Mouse (Mus musculus) left cerebral cortex, adult 8-10 months (tissue): ENCODE data around the gene Abhd10. TPM values are rescaled to one million over a fixed set of nuclear protein-coding genes. Genes with fewer than 3 reads are reported as not detected.

Experiments
- DNase-seq, 2 experiments: peaks; one replicate each; pipeline ENCODE4 v3.0.0; 2022; ENCODE audit warnings: low spot score in 2 of 2
- total RNA-seq, 4 experiments: library from RNA; stranded (reverse); gene quantifications; 2 replicates each; pipeline ENCODE4 v1.2.4; 2022

Abhd10 gene
- total RNA-seq, 4 experiments from 2014 or later = 18.8 to 25.5 (median 25.4) TPM

GRCm38 (mm10) chr16:45729163-45729562 is 13.6 kb downstream of the Abhd10 start:
- DNase-seq = no peak

DNA sequence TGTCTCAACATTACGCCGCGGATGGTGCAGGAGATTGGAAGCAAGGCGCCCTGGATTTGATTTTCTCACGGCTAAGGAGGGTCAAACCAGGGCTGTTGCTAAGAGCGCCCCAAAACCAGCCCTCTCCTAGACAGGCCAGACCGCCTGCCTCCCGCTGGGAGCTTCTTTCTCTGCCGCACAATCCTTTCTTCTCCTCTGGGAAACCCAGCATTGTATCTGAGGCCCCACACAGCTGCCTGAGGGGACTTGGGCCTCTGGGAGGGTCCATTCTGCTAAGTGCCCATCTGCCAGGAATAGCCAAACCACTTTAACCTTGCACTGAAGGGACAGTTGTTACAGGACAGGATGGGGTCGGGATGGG is 18.0 kb downstream of the Abhd10 start:
- DNase-seq = peak in 1 of 2 experiments; percentile 41

DNA sequence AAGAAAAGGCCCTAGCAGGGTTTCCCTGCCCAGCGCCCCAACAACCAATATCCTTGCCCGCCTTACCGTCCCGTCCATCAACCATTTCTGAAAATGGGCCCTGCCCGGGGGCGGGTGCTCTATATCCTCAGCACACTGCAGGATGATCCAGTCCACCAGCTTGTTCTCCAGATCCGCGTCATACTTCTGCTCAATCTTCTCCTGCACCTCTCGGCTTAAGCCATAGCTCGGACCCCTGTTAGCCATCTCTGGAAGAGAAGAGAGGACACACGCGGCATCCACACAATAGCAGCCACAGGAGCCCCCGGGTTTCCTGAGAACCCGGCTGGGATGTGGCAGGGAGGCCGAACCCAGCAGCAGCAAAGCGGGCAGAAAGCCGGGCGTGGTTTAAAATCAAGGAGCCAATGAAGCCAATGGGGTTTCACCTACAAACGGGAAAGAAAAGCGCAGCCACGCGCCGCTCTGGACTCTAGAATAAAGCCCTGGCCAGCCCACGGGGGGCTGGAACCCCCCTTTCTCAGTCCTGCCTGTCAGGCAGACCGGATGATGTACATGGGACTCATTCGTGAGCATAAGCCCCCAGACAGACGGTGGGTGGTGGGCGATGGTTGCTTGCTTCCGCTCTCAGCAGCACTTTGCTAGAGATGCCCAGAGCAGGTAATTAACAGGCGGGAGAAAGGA is 18.6 kb downstream of the Abhd10 start, which contains the start of gene Tagln3:
Gene Tagln3 (minus strand): TSS at position 548 of the 681 bp plus-strand sequence.
- peak; percentile 75 to 77 for DNase-seq

GRCm38 (mm10) chr16:45723172-45723901 is 19.4 kb downstream of the Abhd10 start:
- peak in 1 of 2 experiments; percentile 45 for DNase-seq

- DNase-seq = no peak
Observed at GRCm38 (mm10) chr16:45722460-45722951, 20.2 kb downstream of the Abhd10 start.

- DNase-seq = no peak
Observed at GRCm38 (mm10) chr16:45720022-45720630, 22.6 kb downstream of the Abhd10 start.

- DNase-seq = no peak
Observed at GRCm38 (mm10) chr16:45718296-45718695, 24.5 kb downstream of the Abhd10 start.

DNA sequence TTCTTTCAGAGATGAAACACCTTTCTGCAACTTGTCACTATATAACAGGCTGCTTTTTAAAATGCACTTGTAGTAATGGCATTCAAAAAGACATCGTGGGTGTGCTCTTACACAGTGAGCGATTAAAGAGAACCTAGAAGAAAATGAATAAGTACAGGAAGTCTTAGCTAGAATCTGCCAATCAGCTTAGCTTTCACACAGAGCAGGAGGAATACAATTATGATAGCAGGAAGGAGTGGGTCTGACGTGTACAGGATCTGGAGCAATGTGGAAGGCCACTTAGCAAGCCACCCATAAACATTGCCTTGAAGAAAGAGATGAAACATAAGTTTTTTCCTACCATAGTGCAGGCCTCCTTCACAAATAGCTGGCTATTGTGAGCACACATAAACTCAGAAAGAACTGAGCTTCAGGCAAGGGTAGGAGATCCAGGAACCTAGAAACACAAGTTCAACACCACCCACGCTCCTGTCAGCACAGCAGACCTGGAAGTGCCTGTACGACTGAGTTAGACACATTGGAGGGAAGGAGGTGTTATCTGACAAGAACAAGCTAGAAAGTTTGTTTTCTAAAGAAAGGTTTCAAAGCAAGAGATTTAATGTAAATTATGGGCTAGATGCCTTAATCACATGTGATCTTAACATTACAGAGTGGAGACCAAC is 28.1 kb downstream of the Abhd10 start:
- no peak for DNase-seq

DNA sequence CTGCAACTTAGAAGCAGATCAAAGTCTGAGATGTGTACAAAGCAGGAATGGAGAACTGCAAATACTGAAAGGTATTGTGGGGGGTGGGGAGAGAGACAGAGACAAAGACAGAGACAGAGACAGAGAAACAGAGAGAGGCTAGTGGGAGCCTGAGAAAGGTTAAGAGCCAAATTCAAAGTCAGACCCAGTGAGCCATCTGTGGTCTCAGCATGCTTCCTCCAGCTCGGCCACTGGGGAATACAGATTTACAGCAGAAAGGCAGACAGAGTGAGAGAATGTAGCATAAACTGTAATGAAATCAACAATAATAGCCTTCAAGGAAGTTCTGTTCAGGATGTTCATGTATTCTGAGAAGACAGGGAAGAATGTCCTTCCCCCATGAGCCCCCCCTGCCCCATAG is 28.9 kb downstream of the Abhd10 start:
- no peak for DNase-seq

- DNase-seq = no peak
Observed at GRCm38 (mm10) chr16:45713261-45713660, 29.5 kb downstream of the Abhd10 start.

DNA sequence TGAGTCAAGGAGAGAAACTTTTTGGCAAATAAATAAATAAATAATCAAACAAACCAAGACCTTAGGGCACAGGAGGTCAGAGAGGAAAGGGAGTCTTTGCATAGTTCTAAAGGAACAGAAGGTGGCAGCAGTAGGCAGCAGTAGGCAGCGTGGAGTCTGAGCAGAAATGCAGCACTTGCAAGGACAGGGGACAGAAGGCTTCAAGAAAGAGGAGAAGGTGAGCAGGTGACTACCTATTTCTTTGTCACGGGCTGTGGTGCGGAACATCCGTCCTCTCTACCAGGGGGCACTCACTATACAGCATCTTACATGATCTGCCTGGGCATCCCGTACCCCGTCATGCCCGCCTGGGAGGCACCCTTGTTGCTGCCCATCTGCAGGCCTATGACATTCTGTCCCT is 31.5 kb downstream of the Abhd10 start:
- DNase-seq = no peak

DNA sequence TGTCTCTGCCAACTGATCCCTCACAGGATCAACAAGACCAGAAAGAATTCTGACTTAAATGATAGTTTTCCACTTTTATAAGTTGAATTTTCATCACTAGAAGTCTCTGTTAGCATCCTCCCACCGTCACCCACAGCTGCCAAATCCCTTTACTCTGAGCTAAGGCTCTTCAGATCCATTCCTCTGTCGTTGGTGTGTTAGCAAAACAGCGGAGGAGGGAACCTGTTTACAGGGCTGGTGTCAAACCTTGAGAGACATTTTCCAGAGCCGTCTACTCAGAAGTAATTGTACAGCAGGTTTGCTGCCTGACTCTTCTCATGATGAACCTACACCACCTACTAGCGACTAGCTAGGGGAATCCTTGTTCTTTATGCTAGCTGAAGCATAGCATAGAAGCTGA is 43.5 kb downstream of the Abhd10 start:
- no peak for DNase-seq

- DNase-seq = no peak
Observed at GRCm38 (mm10) chr16:45697996-45698395, 44.8 kb downstream of the Abhd10 start.

DNA sequence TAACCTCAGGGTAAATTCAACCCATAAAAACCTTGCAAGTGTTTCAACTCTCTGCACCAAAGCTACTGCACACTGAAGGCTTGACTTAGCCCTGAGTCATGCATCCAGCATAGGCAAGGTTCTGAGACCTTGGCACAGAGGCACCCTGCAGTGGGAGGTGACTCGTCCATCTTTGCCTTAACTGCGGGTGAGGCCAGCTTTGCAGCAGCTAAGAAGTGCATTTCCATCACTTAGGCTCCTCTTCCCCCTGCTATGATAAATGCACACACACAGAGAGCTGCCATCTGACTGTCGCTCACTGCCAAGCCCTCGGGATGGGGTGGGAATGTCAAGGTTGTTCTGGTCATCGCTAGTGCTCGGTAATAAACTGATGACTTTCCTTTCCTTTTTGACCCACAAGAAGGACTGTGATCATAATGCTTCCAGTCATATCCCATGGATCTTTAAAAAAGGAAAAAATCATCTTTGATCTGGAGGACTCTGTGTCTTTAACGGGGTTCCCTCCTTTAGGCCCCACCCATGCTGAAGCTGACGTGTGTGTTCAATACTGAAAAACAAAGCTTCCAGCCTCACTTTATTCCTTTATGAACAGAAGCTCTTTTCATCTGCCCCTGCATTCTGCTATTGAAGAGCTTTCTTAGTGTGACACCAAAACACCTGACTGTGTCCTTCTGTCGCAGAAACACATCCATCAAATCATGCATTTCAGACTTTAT is 47.2 kb downstream of the Abhd10 start:
- DNase-seq = no peak

- DNase-seq = no peak
Observed at GRCm38 (mm10) chr16:45693558-45693957, 49.2 kb downstream of the Abhd10 start, which contains the start of gene Tmprss7. Tmprss7 (minus strand) TSS chr16:45693658.

DNA sequence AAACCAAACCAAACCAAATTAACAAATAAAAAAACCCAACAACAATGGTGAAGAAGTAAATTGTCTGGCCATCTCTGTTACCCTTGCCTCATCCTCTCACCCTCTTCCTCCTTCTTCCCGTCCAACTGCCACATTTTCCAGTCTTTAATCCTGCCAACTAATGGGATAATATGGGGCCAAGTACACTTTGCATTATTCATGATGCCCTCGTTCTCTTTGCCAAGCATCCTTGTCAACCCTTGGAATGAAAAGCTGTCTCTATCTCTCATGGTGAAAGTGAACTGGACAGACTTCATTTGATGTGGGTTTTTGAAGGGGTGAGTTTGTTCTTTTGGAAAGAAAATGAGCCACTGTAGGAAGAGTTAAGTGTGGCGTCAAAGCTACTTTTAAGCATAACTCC is 49.9 kb downstream of the Abhd10 start:
- no peak for DNase-seq

GRCm38 (mm10) chr16:45690178-45690577 is 52.6 kb downstream of the Abhd10 start:
- DNase-seq = peak; percentile 25 to 46

DNA sequence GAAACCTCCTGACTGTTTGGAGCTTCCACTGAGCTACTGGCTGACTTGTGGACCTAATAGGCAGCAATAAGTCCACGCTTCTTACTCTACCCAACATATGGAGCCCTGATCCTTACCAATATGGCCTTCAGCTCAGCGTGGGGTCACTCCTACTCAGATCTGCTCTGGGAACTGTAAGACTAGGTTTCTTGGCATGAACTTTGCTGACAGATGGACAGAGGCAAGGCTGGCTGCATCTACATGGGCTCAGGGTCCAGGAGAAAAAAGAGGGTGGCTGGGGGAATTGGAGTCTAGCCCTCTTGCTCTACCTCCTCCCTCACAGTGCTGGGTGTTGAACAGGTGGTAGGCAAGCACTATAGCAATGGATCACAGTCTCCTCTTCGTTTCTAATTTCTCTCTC is 55.9 kb downstream of the Abhd10 start:
- no peak for DNase-seq

GRCm38 (mm10) chr16:45685295-45685694 is 57.5 kb downstream of the Abhd10 start:
- DNase-seq = peak in 1 of 2 experiments; percentile 24

- DNase-seq = peak in 1 of 2 experiments; percentile 50
Observed at GRCm38 (mm10) chr16:45684815-45685214, 57.9 kb downstream of the Abhd10 start.
